Mouse (Mus musculus): ENCODE results near the gene Lyg2. TPM values are rescaled to one million over a fixed set of nuclear protein-coding genes. Genes with fewer than 3 reads are reported as not detected.

Gene Lyg2
- not detected in 2 replicates for polyA plus RNA-seq (2015; fragmentation: Nextera tagmentation; extraction: Ambion mirVana)

DNA sequence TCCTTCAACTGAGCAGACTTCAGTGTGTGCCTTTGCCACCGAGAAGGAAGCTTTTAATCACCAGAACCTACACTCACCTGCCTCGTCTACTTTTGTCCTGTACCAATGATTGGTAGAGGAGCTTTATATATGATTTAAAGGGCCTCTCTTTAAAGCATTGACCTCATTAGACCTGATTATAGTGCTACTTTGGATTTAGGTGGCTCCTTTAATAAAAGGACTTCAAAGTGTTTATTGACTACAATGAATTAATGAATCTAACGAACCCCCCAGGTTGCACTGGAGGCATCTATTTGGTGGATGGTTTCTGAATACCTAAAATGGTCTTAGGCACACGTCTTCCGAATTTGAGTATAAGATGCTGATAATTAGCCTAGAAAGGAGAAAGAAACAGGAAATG lies at the start of gene Lyg2:
Lyg2 (minus strand) TSS at position 101 of the 400 bp plus-strand sequence.
- 81% methylated on average over 5 of the region's 5 CpGs for WGBS
- H3K4me2 ChIP-seq, result no peak within 1 kb of the TSS
- no peaks in the 10 kb centered on the region for H3K9me3 ChIP-seq
- H3K27me3 ChIP-seq, result no peaks in the 10 kb centered on the region
- H3K9ac ChIP-seq, result no peak within 1 kb of the TSS
- H3K36me3 ChIP-seq, result no peaks in the 10 kb centered on the region
- no peaks in the 10 kb centered on the region for H3K4me1 ChIP-seq (replicated peaks)
- no peak for ATAC-seq (ENCODE audit: low FRiP score, low read depth)
- H3K4me3 ChIP-seq, result no peak within 1 kb of the TSS
- no peak within 1 kb of the TSS for H3K27ac ChIP-seq (replicated peaks)

DNA sequence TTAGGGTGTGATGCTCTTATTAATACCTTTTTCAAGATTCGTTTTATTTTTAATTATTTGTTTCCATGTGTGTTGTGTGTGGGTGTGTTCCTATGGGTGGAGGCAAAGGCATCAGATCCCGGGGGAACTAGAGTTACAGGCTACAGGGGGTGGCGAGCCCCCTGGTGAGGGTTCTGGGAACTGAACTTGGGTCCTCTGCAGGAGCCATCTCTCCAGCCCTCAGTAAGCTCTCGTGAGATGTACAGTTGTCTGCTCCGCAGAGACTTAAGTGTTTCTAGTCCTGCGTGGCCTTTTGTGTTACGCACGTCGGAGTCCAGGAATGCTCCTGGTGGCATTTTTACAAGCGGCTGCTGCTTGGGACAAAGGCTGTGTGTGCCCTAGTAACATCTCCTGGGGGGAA lies 49.3 kb upstream of the Lyg2 start:
- ATAC-seq (ENCODE audit: low FRiP score, low read depth), result no peak
- H3K36me3 ChIP-seq, result no peaks in the 10 kb centered on the region
- WGBS, result 55% methylated on average over 10 of the region's 10 CpGs

DNA sequence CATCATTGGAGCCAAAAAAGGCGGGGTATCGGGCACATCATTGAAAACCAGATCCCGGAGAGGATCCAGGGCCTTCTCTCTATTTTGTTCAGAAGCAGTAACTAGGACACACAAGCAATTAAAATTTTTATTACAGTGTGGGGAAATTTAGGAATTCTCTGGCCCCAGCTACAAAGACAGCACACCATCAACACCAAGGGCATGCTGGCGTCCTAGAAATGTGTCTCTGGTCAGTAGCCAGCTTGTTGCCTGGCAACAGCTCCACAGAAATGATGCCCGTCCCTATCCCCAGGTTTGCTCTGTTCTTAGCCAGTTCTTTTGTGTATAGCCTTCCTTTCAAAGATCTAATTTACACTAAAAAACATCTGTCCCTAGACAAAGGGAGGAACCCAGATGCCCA lies 43.2 kb upstream of the Lyg2 start:
- 52% methylated on average over 5 of the region's 5 CpGs for WGBS
- H3K9me3 ChIP-seq, result no peaks in the 10 kb centered on the region
- H3K4me1 ChIP-seq (replicated peaks), result no peaks in the 10 kb centered on the region
- no peaks in the 10 kb centered on the region for H3K27me3 ChIP-seq
- peak; percentile 23; the same call in 1 of the 2 replicates for ATAC-seq (ENCODE audit: low FRiP score, low read depth)
- H3K27ac ChIP-seq (replicated peaks), result no peak overlapping the region
- H3K4me3 ChIP-seq, result no peak overlapping the region
- H3K36me3 ChIP-seq, result no peaks in the 10 kb centered on the region
- no peak overlapping the region for H3K4me2 ChIP-seq
- H3K9ac ChIP-seq, result no peak overlapping the region

More for the DNA sequence above, 49.3 kb upstream of the Lyg2 start:
- no peaks in the 10 kb centered on the region for H3K9me3 ChIP-seq
- no peak overlapping the region for H3K4me3 ChIP-seq
- H3K4me1 ChIP-seq (replicated peaks), result no peaks in the 10 kb centered on the region
- no peak overlapping the region for H3K4me2 ChIP-seq
- no peaks in the 10 kb centered on the region for H3K27me3 ChIP-seq
- no peak overlapping the region for H3K9ac ChIP-seq
- H3K27ac ChIP-seq (replicated peaks), result no peak overlapping the region

DNA sequence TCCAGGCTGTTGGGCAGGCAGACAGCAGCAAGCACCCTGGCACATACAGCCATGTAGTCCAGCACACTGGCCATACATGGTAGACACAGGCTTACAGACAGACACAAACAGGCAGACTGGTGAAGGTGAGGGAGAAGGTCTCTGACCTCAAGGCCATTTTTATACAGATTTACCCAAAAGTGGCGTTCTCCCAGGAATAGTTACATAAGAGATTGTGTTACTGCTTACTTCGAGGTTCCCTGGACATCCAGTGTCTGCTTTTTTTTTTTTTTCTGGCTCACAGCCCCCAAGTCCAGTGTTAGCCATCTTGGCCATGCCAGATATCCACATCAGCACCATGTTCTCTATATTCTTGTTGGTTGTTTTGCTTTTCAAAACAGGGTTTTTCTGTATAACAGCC lies 42.2 kb upstream of the Lyg2 start:
- Histone ChIP-seq H3K27ac (replicated peaks) (no peak overlapping the region), H3K4me2 (no peak overlapping the region), H3K4me3 (no peak overlapping the region), H3K4me1 (replicated peaks) (no peaks in the 10 kb centered on the region), H3K36me3 (no peaks in the 10 kb centered on the region), H3K9me3 (no peaks in the 10 kb centered on the region), H3K27me3 (no peaks in the 10 kb centered on the region), H3K9ac (no peak overlapping the region)
- WGBS, result 90% methylated on average over 2 of the region's 2 CpGs
- no peak for ATAC-seq (ENCODE audit: low FRiP score, low read depth)

DNA sequence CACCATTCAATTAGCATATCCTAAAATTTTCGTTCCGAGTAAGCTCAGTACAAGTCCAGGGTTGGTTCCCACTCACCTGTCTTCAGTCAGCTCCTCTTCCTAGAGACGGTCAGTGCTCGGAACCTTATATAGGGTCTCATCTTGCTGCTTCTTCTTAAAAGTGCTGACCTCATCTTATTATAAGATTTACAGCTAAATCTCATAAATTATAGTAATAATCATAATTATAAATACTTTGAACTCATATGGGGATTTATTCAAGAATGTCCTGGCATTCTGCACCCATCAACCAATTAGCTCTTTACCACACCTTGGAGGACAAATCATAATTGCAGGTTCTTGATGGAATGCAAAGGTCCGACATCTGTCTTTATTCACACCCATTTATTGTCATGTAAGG lies 41.4 kb upstream of the Lyg2 start, which contains the start of gene Lyg1:
Lyg1 (minus strand) TSS at position 101 of the 400 bp plus-strand sequence.
- ATAC-seq (ENCODE audit: low FRiP score, low read depth), result no peak
- H3K4me3 ChIP-seq, result no peak within 1 kb of the TSS
- H3K36me3 ChIP-seq, result no peaks in the 10 kb centered on the region
- H3K4me1 ChIP-seq (replicated peaks), result no peaks in the 10 kb centered on the region
- H3K4me2 ChIP-seq, result no peak within 1 kb of the TSS
- WGBS, result 90% methylated on average over 5 of the region's 5 CpGs
- H3K9me3 ChIP-seq, result no peaks in the 10 kb centered on the region
- no peak within 1 kb of the TSS for H3K9ac ChIP-seq
- no peaks in the 10 kb centered on the region for H3K27me3 ChIP-seq
- H3K27ac ChIP-seq (replicated peaks), result no peak within 1 kb of the TSS

DNA sequence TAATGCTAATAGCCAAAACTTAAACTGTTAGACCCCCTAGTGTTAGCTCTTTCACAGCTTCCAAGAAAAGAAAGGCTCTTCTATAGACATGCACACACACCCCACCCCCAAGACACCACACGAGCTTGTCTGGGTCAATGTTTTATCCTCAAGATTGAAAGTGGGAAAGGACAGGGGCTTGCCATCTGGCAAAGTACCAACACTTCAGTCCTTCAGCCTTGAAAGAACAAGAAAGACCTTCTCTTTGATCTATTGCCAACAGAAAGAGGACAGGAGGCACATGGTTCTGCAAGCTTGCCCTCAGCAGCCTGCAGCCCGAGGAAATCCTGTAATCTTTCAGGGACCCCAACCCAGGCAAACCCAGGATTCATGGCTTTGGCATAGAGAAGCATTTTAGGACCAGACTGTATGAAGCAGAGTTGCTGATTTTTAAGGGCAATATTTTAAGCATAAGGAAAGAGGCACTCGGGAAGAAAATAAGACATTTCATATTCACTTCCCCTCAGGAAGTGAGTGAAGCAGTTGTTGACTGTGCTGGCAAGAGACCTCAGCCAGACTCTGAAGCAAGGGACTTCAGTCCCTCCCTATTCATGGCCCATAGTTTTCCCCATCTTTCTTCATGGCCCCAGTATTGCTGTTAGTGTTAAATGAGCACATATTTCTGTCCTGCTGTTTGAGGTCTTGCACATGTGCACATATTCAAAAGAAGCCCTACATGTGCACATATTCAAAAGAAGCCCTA lies 40.6 kb upstream of the Lyg2 start:
- Histone ChIP-seq H3K4me2 (no peak overlapping the region), H3K27ac (replicated peaks) (no peak overlapping the region), H3K9ac (no peak overlapping the region), H3K27me3 (no peaks in the 10 kb centered on the region), H3K4me3 (no peak overlapping the region), H3K9me3 (no peaks in the 10 kb centered on the region), H3K4me1 (replicated peaks) (no peaks in the 10 kb centered on the region), H3K36me3 (no peaks in the 10 kb centered on the region)
- ATAC-seq (ENCODE audit: low FRiP score, low read depth), result no peak
- 26% methylated on average over 3 of the region's 3 CpGs for WGBS

DNA sequence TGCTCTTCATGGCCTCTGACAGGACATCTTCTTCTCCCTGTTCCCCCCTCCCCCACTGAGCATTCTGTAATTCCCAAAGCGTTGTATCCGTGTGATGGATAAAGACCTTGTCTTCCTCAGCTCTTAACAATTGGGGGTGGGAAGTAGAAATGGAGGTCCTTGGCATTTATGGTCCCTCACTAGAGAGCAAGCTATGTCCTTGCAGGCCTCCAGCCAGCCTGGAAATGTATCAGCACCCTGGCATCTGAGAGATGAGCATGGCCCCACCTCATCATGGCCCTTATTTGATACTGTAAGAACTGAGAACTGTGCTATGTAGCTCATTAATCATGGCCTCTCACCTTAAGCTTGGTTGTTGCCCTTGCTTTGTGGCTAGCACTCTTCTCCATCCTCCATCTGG lies 39.0 kb upstream of the Lyg2 start:
- no peak for ATAC-seq (ENCODE audit: low FRiP score, low read depth)
- Histone ChIP-seq H3K27me3 (no peaks in the 10 kb centered on the region), H3K27ac (replicated peaks) (no peak overlapping the region), H3K4me3 (no peak overlapping the region), H3K9ac (no peak overlapping the region), H3K4me2 (no peak overlapping the region), H3K9me3 (no peaks in the 10 kb centered on the region), H3K4me1 (replicated peaks) (no peaks in the 10 kb centered on the region), H3K36me3 (no peaks in the 10 kb centered on the region)
- WGBS, result 91% methylated on average over 2 of the region's 2 CpGs

DNA sequence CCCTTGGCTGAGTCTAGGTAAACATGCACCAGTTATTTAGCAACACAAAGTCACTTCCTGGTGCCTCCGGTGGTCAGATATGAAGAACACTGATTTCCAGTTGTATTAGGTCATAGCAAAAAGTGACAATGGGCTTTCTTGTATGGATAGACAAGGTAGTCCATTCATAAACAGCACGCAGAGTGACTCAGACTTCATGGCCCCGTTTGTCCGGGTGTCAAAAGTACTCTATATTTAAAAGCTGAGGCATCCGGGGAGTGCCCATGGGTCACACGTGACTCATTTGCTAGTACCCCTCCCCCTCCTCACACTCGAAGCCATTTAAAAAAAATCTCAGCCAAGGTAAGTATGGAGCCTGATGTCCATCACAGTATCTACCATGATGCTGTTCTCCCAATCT lies 38.5 kb upstream of the Lyg2 start:
- Histone ChIP-seq H3K27ac (replicated peaks) (no peak overlapping the region), H3K36me3 (no peaks in the 10 kb centered on the region), H3K4me1 (replicated peaks) (no peaks in the 10 kb centered on the region), H3K4me2 (no peak overlapping the region), H3K4me3 (no peak overlapping the region), H3K27me3 (no peaks in the 10 kb centered on the region), H3K9me3 (no peaks in the 10 kb centered on the region), H3K9ac (no peak overlapping the region)
- 86% methylated on average over 7 of the region's 7 CpGs for WGBS
- ATAC-seq (ENCODE audit: low FRiP score, low read depth), result no peak

DNA sequence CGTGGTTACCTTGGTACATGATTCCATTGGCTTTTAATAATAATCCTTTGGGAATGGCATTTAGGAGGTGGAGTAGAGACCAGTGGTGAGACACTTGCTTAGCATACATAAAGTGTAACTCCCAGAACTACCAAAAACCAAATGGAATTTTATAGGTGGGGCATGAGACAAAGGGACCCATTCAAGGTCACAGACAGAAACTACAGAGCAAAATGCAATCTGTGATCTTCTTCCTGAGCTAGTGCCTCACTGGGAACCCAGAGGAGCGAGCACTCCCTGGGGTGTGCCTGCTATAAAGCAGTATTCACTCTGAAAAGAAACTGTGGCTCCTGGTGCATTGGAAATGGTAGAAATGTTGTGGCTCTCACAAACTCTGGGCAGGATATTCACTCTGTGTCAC lies 32.6 kb upstream of the Lyg2 start:
- WGBS, result 84% methylated on average over 2 of the region's 2 CpGs
- Histone ChIP-seq H3K9me3 (no peaks in the 10 kb centered on the region), H3K36me3 (no peaks in the 10 kb centered on the region), H3K27me3 (no peaks in the 10 kb centered on the region), H3K9ac (no peak overlapping the region), H3K27ac (replicated peaks) (no peak overlapping the region), H3K4me2 (no peak overlapping the region), H3K4me3 (no peak overlapping the region), H3K4me1 (replicated peaks) (no peaks in the 10 kb centered on the region)
- ATAC-seq (ENCODE audit: low FRiP score, low read depth), result no peak

DNA sequence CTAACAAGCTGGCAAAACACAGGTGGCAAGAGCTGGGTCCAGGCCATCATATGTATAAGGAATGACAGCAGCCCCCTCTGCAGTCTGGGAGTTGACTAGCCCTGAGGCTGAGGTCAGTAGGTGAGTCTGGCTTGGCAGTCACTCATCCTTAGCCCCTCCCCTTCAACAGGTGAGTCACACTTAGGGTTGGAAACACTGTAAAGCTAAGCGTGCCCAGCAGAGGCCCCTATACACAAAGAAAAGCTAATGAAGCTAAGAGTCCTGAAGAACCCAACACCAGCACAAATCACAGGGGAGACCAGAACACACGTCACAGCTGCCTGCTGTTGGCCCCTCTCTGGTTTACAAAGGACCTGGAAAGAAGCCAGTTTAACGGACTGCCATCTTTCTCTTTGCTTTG lies 15.5 kb upstream of the Lyg2 start:
- no peaks in the 10 kb centered on the region for H3K36me3 ChIP-seq
- no peak for ATAC-seq (ENCODE audit: low FRiP score, low read depth)
- H3K27me3 ChIP-seq, result no peaks in the 10 kb centered on the region
- H3K9ac ChIP-seq, result no peak overlapping the region
- no peak overlapping the region for H3K4me2 ChIP-seq
- H3K9me3 ChIP-seq, result no peaks in the 10 kb centered on the region
- no peak overlapping the region for H3K4me3 ChIP-seq
- WGBS, result 15% methylated on average over 3 of the region's 3 CpGs
- no peak overlapping the region for H3K27ac ChIP-seq (replicated peaks)
- no peaks in the 10 kb centered on the region for H3K4me1 ChIP-seq (replicated peaks)

DNA sequence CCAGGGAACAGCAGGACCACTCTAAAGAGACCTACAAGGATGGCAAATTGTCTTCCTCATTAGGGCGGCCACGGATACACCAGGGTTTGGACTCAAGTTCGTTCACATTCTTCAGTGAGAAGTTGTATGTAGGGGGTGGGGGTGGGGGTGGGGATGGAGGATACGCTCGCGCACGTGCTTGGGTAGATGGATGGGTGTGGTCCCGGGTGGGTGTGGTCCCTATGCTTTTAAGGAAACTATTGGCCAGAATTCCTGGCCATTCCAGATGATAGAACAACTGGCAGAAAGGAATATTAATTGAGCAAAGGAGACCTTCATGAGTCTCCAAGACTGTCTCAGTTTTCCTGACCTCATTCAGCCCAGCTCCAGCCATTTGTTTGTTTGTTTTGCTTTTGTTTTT lies 9.7 kb upstream of the Lyg2 start:
- H3K9ac ChIP-seq, result no peak overlapping the region
- no peaks in the 10 kb centered on the region for H3K4me1 ChIP-seq (replicated peaks)
- H3K4me3 ChIP-seq, result no peak overlapping the region
- H3K4me2 ChIP-seq, result no peak overlapping the region
- no peak overlapping the region for H3K27ac ChIP-seq (replicated peaks)
- H3K9me3 ChIP-seq, result no peaks in the 10 kb centered on the region
- H3K27me3 ChIP-seq, result no peaks in the 10 kb centered on the region
- 83% methylated on average over 8 of the region's 8 CpGs for WGBS
- H3K36me3 ChIP-seq, result no peaks in the 10 kb centered on the region
- no peak for ATAC-seq (ENCODE audit: low FRiP score, low read depth)

DNA sequence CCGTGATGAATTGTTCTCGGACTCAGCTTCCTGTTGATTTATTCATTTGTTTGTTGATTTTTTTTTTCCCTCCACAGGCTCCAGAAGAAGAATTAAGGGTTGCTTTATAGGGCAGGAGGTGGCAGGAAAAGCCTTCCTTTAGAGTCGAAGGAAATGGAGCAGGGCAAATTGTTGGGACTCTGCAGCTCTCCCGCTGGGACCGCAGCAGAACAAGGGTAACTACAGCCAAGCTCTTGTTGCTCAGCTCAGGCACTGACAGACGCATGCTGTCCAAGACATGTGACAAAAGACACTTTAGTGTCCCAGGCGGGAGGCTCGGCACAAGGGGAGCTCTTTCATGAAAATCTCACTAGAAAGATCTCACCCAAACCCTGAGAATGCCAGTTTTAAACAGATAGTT lies 6.2 kb upstream of the Lyg2 start:
- Histone ChIP-seq H3K27ac (replicated peaks) (no peak overlapping the region), H3K36me3 (no peaks in the 10 kb centered on the region), H3K9me3 (no peaks in the 10 kb centered on the region), H3K9ac (no peak overlapping the region), H3K4me3 (no peak overlapping the region), H3K4me2 (no peak overlapping the region), H3K4me1 (replicated peaks) (no peaks in the 10 kb centered on the region), H3K27me3 (no peaks in the 10 kb centered on the region)
- ATAC-seq (ENCODE audit: low FRiP score, low read depth), result no peak
- 50% methylated on average over 8 of the region's 8 CpGs for WGBS

DNA sequence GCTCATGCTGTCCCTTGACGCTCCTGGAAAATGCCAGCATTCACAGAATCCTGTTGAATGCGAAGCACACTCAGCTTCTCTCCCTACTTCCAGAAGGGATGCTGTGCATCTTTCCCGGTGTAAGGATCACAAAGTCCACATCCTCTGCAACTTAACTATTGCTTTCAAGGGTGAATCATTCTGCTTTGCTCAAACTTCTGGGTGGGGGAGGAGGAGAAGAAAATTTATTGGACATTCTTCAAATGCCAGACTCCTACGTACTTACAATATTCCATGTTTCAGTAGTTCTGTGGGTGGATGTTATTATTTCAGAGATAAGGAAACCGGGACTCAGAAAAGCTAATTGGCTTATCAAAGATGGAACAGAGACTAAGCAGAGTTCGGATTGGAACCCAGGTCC lies 1.8 kb upstream of the Lyg2 start:
- Histone ChIP-seq H3K9ac (no peak overlapping the region), H3K27me3 (no peaks in the 10 kb centered on the region), H3K27ac (replicated peaks) (no peak overlapping the region), H3K9me3 (no peaks in the 10 kb centered on the region), H3K4me2 (no peak overlapping the region), H3K36me3 (no peaks in the 10 kb centered on the region), H3K4me1 (replicated peaks) (no peaks in the 10 kb centered on the region), H3K4me3 (no peak overlapping the region)
- 82% methylated on average over 6 of the region's 6 CpGs for WGBS
- ATAC-seq (ENCODE audit: low FRiP score, low read depth), result no peak
